Mouse (Mus musculus): Measurements from ENCODE around the gene Olfr1341.

Gene Olfr1341

GRCm38 (mm10) chr4:118703223-118703622 is at the start of gene Olfr1341:
Gene Olfr1341 (plus strand): TSS chr4:118703523.
- no peak for DNase-seq (ENCODE audit: low read depth in 1 of 2, low spot score in 2 of 2)

GRCm38 (mm10) chr4:118658652-118659051 is 44.7 kb upstream of the Olfr1341 start, which contains the start of gene Olfr62:
Gene Olfr62 (plus strand): TSS chr4:118658952.
- no peak for DNase-seq (ENCODE audit: low read depth in 1 of 2, low spot score in 2 of 2)

- DNase-seq (ENCODE audit: low read depth in 1 of 2, low spot score in 2 of 2) = no peak
These were observed 16.2 kb upstream of the Olfr1341 start for GRCm38 (mm10) chr4:118687086-118687485.

- DNase-seq (ENCODE audit: low read depth in 1 of 2, low spot score in 2 of 2) = no peak
These were observed 10.8 kb upstream of the Olfr1341 start, which contains the start of gene Olfr1342 for GRCm38 (mm10) chr4:118692412-118692973. Gene Olfr1342 (minus strand): TSS chr4:118692756.

DNA sequence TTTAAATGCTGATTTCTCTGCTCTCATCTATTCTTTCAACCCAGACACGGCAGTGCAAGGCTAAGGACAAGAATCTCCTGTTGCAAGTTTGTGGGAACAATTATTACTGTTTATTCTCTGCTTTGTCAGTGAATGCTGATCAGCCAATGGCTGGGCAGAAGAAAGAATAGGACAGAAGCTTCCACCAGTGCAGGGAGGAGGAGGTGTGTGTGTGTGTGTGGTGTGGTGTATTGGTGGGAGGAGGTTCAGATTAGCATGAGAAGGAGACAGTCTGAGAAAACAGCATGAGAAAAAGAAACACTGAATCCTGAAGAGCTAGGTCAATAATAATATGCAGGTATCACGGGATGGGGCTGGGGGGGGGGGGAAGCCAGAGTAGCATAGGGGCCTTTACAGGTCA is 9.5 kb upstream of the Olfr1341 start:
- no peak for DNase-seq (ENCODE audit: low read depth in 1 of 2, low spot score in 2 of 2)

GRCm38 (mm10) chr4:118708086-118708485 is 4.8 kb downstream of the Olfr1341 start:
- no peak for DNase-seq (ENCODE audit: low read depth in 1 of 2, low spot score in 2 of 2)

GRCm38 (mm10) chr4:118711656-118712055 is 8.3 kb downstream of the Olfr1341 start:
- no peak for DNase-seq (ENCODE audit: low read depth in 1 of 2, low spot score in 2 of 2)

- no peak for DNase-seq (ENCODE audit: low read depth in 1 of 2, low spot score in 2 of 2)
These were observed 16.5 kb downstream of the Olfr1341 start, which contains the start of gene Olfr1340 for GRCm38 (mm10) chr4:118719838-118720237. Gene Olfr1340 (plus strand): TSS chr4:118720138.

DNA sequence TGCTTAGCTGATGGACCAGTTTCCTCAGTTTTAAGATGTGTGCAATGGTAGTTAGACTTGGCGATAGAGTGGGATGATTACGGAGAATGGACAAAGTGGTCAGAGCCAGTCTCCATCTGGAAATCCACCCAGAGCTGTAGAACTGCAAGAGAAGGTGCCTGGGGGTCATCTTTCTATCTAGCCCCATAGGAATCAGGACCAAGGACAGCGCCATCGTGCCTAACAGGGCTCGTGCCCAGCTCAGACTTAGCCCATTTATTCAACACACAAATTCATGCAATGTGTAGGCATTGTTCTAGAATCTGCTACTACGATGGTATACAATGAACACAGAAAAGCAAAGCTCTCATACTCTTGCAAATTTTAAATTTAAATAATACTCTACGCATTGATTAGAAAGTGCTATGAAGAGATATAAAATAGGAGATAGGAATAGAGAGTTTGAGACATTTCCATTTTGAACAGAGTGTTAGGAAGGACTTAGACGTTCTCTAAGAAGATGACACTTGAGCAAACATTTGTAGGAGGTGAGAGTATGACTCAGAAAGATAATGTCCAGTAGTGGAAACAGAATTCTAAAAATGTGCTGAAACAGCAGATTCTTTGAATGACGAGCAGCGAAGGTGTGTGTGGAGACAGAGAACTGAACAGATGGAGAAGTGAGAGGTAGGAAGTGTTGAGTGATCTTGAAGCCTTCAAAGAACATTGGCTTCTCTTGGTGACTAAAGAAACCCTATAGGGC is 18.6 kb downstream of the Olfr1341 start:
- no peak for DNase-seq (ENCODE audit: low read depth in 1 of 2, low spot score in 2 of 2)

GRCm38 (mm10) chr4:118731875-118732274 is 28.6 kb downstream of the Olfr1341 start, which contains the start of gene Olfr1339:
Gene Olfr1339 (plus strand): TSS chr4:118732175.
- DNase-seq (ENCODE audit: low read depth in 1 of 2, low spot score in 2 of 2) = no peak

GRCm38 (mm10) chr4:118739574-118739973 is 36.3 kb downstream of the Olfr1341 start:
- DNase-seq (ENCODE audit: low read depth in 1 of 2, low spot score in 2 of 2) = no peak

- DNase-seq (ENCODE audit: low read depth in 1 of 2, low spot score in 2 of 2) = no peak
These were observed 37.8 kb downstream of the Olfr1341 start for GRCm38 (mm10) chr4:118740988-118741698.

GRCm38 (mm10) chr4:118741881-118742280 is 38.6 kb downstream of the Olfr1341 start:
- DNase-seq (ENCODE audit: low read depth in 1 of 2, low spot score in 2 of 2) = no peak

GRCm38 (mm10) chr4:118758637-118759036 is 55.3 kb downstream of the Olfr1341 start, which contains the start of gene Olfr1338:
Gene Olfr1338 (minus strand): TSS chr4:118758737.
- DNase-seq (ENCODE audit: low read depth in 1 of 2, low spot score in 2 of 2) = no peak

Data from monocyte, adult 2 months (primary cell).